Mouse (Mus musculus): ENCODE results near the gene Wfdc5. TPM values are rescaled to one million over a fixed set of nuclear protein-coding genes. Genes with fewer than 3 reads are reported as not detected.

Wfdc5 gene
- total RNA-seq, 2 experiments from 2014 or later = not detected

- DNase-seq (ENCODE audit: low spot score in 2 of 2) = no peak
Observed at GRCm38 (mm10) chr2:164131586-164131985, 51.0 kb downstream of the Wfdc5 start.

GRCm38 (mm10) chr2:164128576-164129411, 53.7 kb downstream of the Wfdc5 start:
- DNase-seq (ENCODE audit: low spot score in 2 of 2) = no peak

- no peak for DNase-seq (ENCODE audit: low spot score in 2 of 2)
Observed at GRCm38 (mm10) chr2:164127297-164127696, 55.2 kb downstream of the Wfdc5 start.

- DNase-seq (ENCODE audit: low spot score in 2 of 2) = no peak
Observed at GRCm38 (mm10) chr2:164126533-164126955, 56.0 kb downstream of the Wfdc5 start.

Other genes with a start within 250 kb of the Wfdc5 start
- gene Ywhab, start 187.8 kb downstream of the Wfdc5 start, total RNA-seq (2021) = 100 to 1,000 TPM; 260 to 263 TPM
- 1 to 10 TPM; 3.6 to 3.8 TPM for gene Pabpc1l, start 157.3 kb downstream of the Wfdc5 start, total RNA-seq (2021)
- 10 to 100 TPM; 33.1 to 34.8 TPM for gene Stk4, start 112.4 kb downstream of the Wfdc5 start, total RNA-seq (2021)
- 10 to 100 TPM; 42.5 to 55.2 TPM for gene Tomm34, start 111.6 kb downstream of the Wfdc5 start, total RNA-seq (2021)
- gene Kcns1, start 11.6 kb downstream of the Wfdc5 start, total RNA-seq (2021) = under 1 TPM; 0.20 to 0.40 TPM
- not detected for gene Wfdc12, start 7.9 kb upstream of the Wfdc5 start, total RNA-seq (2021)
- gene Wfdc15a, start 17.4 kb upstream of the Wfdc5 start, total RNA-seq (2021) = not detected
- gene Wfdc15b, start 38.9 kb upstream of the Wfdc5 start, total RNA-seq (2021) = 1 to 10 TPM in 1 of 2 experiments, not detected in 1; 6.0 TPM
- gene Svs2, start 55.7 kb upstream of the Wfdc5 start, total RNA-seq (2021) = not detected
- gene Svs3b, start 73.9 kb upstream of the Wfdc5 start, total RNA-seq (2021) = not detected
- not detected for gene Svs4, start 95.7 kb upstream of the Wfdc5 start, total RNA-seq (2021)
- not detected for gene Svs3a, start 106.5 kb upstream of the Wfdc5 start, total RNA-seq (2021)
- not detected for gene Svs6, start 134.0 kb upstream of the Wfdc5 start, total RNA-seq (2021)
- gene Svs5, start 150.0 kb upstream of the Wfdc5 start, total RNA-seq (2021) = under 1 TPM in 1 of 2 experiments, not detected in 1; 0.71 TPM
- 1 to 10 TPM; 7.8 to 9.0 TPM for gene Slpi, start 206.4 kb upstream of the Wfdc5 start, total RNA-seq (2021)
- gene Rbpjl, start 220.4 kb upstream of the Wfdc5 start, total RNA-seq (2021) = 10 to 100 TPM in 1 of 2 experiments, under 1 TPM in 1; 0.14 to 14.6 TPM
- gene Matn4, start 222.4 kb upstream of the Wfdc5 start, total RNA-seq (2021) = 1 to 10 TPM; 4.7 to 4.9 TPM

All from adrenal gland, postnatal 4 days (tissue).